Mouse (Mus musculus): ENCODE measurements at regions not wholly inside any gene's neighbourhood (a gene's known extent, or its start where the extent isn't known, plus 50 kb on each side); places are given as distances from the start of the nearest gene placed in this dataset.

DNA sequence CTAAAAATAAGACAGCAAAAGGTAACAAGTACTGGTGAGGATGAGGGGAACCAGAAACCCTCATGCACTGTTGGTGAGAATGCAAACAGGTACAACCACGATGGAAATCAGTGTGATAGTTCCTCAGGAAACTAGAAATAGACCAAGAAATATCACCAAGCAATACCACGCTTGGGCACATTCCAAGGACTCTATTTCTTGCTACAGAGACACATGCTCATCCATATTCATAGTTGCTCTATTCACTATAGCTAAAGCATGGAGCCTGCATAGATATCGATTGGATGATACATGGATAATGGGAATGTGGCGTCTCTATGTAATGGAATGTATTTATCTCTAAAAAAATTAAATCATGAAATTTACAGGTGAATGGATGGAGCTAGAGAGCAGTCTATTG lies 57.5 kb upstream of the Fam241a start:
- no peak for TF ChIP-seq CTCF (IDR thresholded peaks at IDR 0.05)
- TF ChIP-seq EP300 (IDR thresholded peaks at IDR 0.05), result no peak

Measured in lung, postnatal 0 days (tissue).